Mouse (Mus musculus) CH12.LX (cell line): ENCODE results near the gene Pef1. TPM values are rescaled to one million over a fixed set of nuclear protein-coding genes. Genes with fewer than 3 reads are reported as not detected.

Experiments
- DNase-seq: peaks from one replicate; pipeline ENCODE4 v3.0.0-alpha.2; 2013; ENCODE audit errors: extremely low read depth
- H3K27ac ChIP-seq: 2 replicates; pipeline ENCODE4 v1.5.1; 2012; ENCODE audit warnings: low read depth, mild to moderate bottlenecking, control low read depth, moderate library complexity; ENCODE audit not compliant: insufficient read depth
- H3K27me3 ChIP-seq: replicated peaks from 2 replicates; pipeline ENCODE3; 2012; ENCODE audit warnings: inconsistent platforms
- H3K36me3 ChIP-seq, 2 experiments: replicated peaks in 1 of 2; 2 replicates each; pipeline versions ENCODE3 to v1.6.1; 2012; ENCODE audit warnings: inconsistent platforms in 1 of 2, low read length in 1 of 2, mild to moderate bottlenecking in 1 of 2, mixed read lengths in 1 of 2, moderate library complexity in 1 of 2; ENCODE audit not compliant: control insufficient read depth in 1 of 2, insufficient read depth in 1 of 2
- H3K4me1 ChIP-seq, 2 experiments: 2 replicates each; pipeline ENCODE4 v1.6.1; 2012; ENCODE audit warnings: inconsistent platforms in 1 of 2, moderate library complexity in 1 of 2; ENCODE audit not compliant: insufficient read depth in 2 of 2, control insufficient read depth in 1 of 2
- H3K4me2 ChIP-seq: 2 replicates; pipeline ENCODE4 v1.6.1; 2012; ENCODE audit warnings: low read depth, mild to moderate bottlenecking, control low read depth; ENCODE audit not compliant: poor library complexity, insufficient read depth, severe bottlenecking
- H3K4me3 ChIP-seq, 3 experiments: fragments of 150-350 bp in 1 of 3; sonication (generic) in 1 of 3; replicated peaks in 1 of 3; 2 replicates each; pipeline versions ENCODE3 to v1.5.1; 2011 to 2012; ENCODE audit warnings: low read depth in 2 of 3, low read length in 2 of 3, mild to moderate bottlenecking in 2 of 3, moderate library complexity in 2 of 3, control low read depth in 1 of 3, improper control_type of control experiment in 1 of 3, inconsistent platforms in 1 of 3, mixed read lengths in 1 of 3; ENCODE audit not compliant: poor library complexity in 1 of 3
- H3K79me2 ChIP-seq: replicated peaks from 2 replicates; pipeline ENCODE4 v1.6.1; 2012; ENCODE audit warnings: mild to moderate bottlenecking, moderate library complexity; ENCODE audit not compliant: control insufficient read depth, poor library complexity, insufficient read depth, severe bottlenecking; ENCODE audit errors: extremely low read depth
- H3K9ac ChIP-seq: 2 replicates; pipeline ENCODE4 v1.6.1; 2012; ENCODE audit warnings: low read depth, mild to moderate bottlenecking, control low read depth, moderate library complexity; ENCODE audit not compliant: insufficient read depth
- H3K9me3 ChIP-seq: replicated peaks from 2 replicates; pipeline ENCODE3; 2012; ENCODE audit warnings: low read length, inconsistent platforms, mixed read lengths
- CHD1 ChIP-seq: IDR thresholded peaks from 2 replicates; pipeline ENCODE4 v1.6.1; 2012; ENCODE audit warnings: low read depth, low read length, improper control_type of control experiment, inconsistent platforms
- CHD2 ChIP-seq: IDR thresholded peaks from 2 replicates; pipeline ENCODE4 v1.6.1; 2011; ENCODE audit warnings: low read length, improper control_type of control experiment
- CTCF ChIP-seq, 2 experiments: IDR thresholded peaks in 1 of 2; conservative IDR thresholded peaks in 1 of 2; 2 replicates each; pipeline ENCODE4 v1.5.1; 2011 to 2012; ENCODE audit warnings: low read depth in 2 of 2, low read length in 2 of 2, improper control_type of control experiment in 1 of 2, inconsistent platforms in 1 of 2, mild to moderate bottlenecking in 1 of 2, moderate library complexity in 1 of 2
- E2F4 ChIP-seq: IDR thresholded peaks from 2 replicates; pipeline ENCODE4 v1.6.1; 2011; ENCODE audit warnings: low read depth, low read length, improper control_type of control experiment; ENCODE audit not compliant: insufficient replicate concordance
- ELF1 ChIP-seq: IDR thresholded peaks from 2 replicates; pipeline ENCODE4 v1.6.1; 2014; ENCODE audit warnings: low read depth, mild to moderate bottlenecking, inconsistent platforms, low read length, improper control_type of control experiment
- EP300 ChIP-seq: IDR thresholded peaks from 2 replicates; pipeline ENCODE4 v1.6.1; 2011; ENCODE audit warnings: low read length, improper control_type of control experiment
- ETS1 ChIP-seq: conservative IDR thresholded peaks from 2 replicates; pipeline ENCODE4 v1.6.1; 2012; ENCODE audit warnings: low read depth, mild to moderate bottlenecking, inconsistent platforms, low read length, improper control_type of control experiment, moderate library complexity
- GABPA ChIP-seq: IDR thresholded peaks from 2 replicates; pipeline ENCODE4 v1.6.1; 2012; ENCODE audit warnings: low read depth, low read length, improper control_type of control experiment, inconsistent platforms; ENCODE audit not compliant: insufficient replicate concordance
- JUN ChIP-seq: IDR thresholded peaks from 2 replicates; pipeline ENCODE4 v1.6.1; 2011; ENCODE audit warnings: low read depth, mild to moderate bottlenecking, low read length, improper control_type of control experiment, moderate library complexity; ENCODE audit not compliant: insufficient read depth
- JUND ChIP-seq: conservative IDR thresholded peaks from 2 replicates; pipeline ENCODE4 v1.6.1; 2011; ENCODE audit warnings: low read depth, low read length, improper control_type of control experiment
- KAT2A ChIP-seq: IDR thresholded peaks from 2 replicates; pipeline ENCODE4 v1.6.1; 2012; ENCODE audit warnings: low read length, improper control_type of control experiment, inconsistent platforms; ENCODE audit not compliant: insufficient replicate concordance
- MAFK ChIP-seq: IDR thresholded peaks from 2 replicates; pipeline ENCODE4 v1.6.1; 2011; ENCODE audit warnings: low read length, improper control_type of control experiment; ENCODE audit not compliant: insufficient replicate concordance
- MAX ChIP-seq: IDR thresholded peaks from 2 replicates; pipeline ENCODE4 v1.6.1; 2011; ENCODE audit warnings: low read length, improper control_type of control experiment
- MAZ ChIP-seq: IDR thresholded peaks from 2 replicates; pipeline ENCODE4 v1.6.1; 2012; ENCODE audit warnings: low read depth, mild to moderate bottlenecking, inconsistent platforms, low read length, improper control_type of control experiment, moderate library complexity
- MXI1 ChIP-seq: IDR thresholded peaks from 2 replicates; pipeline ENCODE4 v1.6.1; 2011; ENCODE audit warnings: mild to moderate bottlenecking, low read depth, low read length, improper control_type of control experiment
- MYC ChIP-seq: IDR thresholded peaks from 2 replicates; pipeline ENCODE4 v1.6.1; 2011; ENCODE audit warnings: low read depth, mild to moderate bottlenecking, improper control_type of control experiment, low read length
- NELFE ChIP-seq: IDR thresholded peaks from 2 replicates; pipeline ENCODE4 v1.6.1; 2011; ENCODE audit warnings: low read depth, low read length, improper control_type of control experiment
- PAX5 ChIP-seq: IDR thresholded peaks from 2 replicates; pipeline ENCODE4 v1.6.1; 2012; ENCODE audit warnings: low read length, inconsistent platforms, mixed read lengths
- POLR2AphosphoS2 ChIP-seq: IDR thresholded peaks from 2 replicates; pipeline ENCODE4 v1.6.1; 2011; ENCODE audit warnings: low read depth, low read length, improper control_type of control experiment
- SMC3 ChIP-seq: IDR thresholded peaks from 2 replicates; pipeline ENCODE4 v1.6.1; 2011; ENCODE audit warnings: low read depth, low read length, improper control_type of control experiment
- TCF12 ChIP-seq: IDR thresholded peaks from 2 replicates; pipeline ENCODE4 v1.6.1; 2014; ENCODE audit warnings: low read depth, mild to moderate bottlenecking, inconsistent platforms, low read length, improper control_type of control experiment
- UBTF ChIP-seq: IDR thresholded peaks from 2 replicates; pipeline ENCODE4 v1.6.1; 2012; ENCODE audit warnings: low read depth, mild to moderate bottlenecking, inconsistent platforms, low read length, improper control_type of control experiment, moderate library complexity
- USF2 ChIP-seq: conservative IDR thresholded peaks from 2 replicates; pipeline ENCODE4 v1.6.1; 2011; ENCODE audit warnings: low read depth, low read length, improper control_type of control experiment
- ZC3H11A ChIP-seq: IDR thresholded peaks from 2 replicates; pipeline ENCODE4 v1.6.1; 2012; ENCODE audit warnings: low read depth, mild to moderate bottlenecking, inconsistent platforms, low read length, improper control_type of control experiment
- ZKSCAN1 ChIP-seq: IDR thresholded peaks from 2 replicates; pipeline ENCODE4 v1.6.1; 2012; ENCODE audit warnings: low read depth, inconsistent platforms, low read length, improper control_type of control experiment, borderline replicate concordance
- ZMIZ1 ChIP-seq: IDR thresholded peaks from 2 replicates; pipeline ENCODE4 v1.6.1; 2012; ENCODE audit warnings: low read depth, mild to moderate bottlenecking, inconsistent platforms, low read length, improper control_type of control experiment
- ZNF384 ChIP-seq: IDR thresholded peaks from 2 replicates; pipeline ENCODE4 v1.6.1; 2012; ENCODE audit warnings: low read depth, low read length, improper control_type of control experiment, inconsistent platforms
- dilution Hi-C: fragments of 300-500 bp; cut with MboI; formaldehyde crosslinking; loops from 2 replicates; pipeline ENCODE4 v1.14.3; 2020; ENCODE audit warnings: low sequenced_read_pairs; ENCODE audit not compliant: extremely low pct_unique_long_range_greater_than_20kb, extremely low pct_ligation_motif_present
- in situ Hi-C: fragments of 300-500 bp; cut with MboI; formaldehyde crosslinking; loops from 3 replicates; pipeline ENCODE4 v1.14.3; 2019; ENCODE audit warnings: low sequenced_read_pairs, low pct_ligation_motif_present, low pct_unique_long_range_greater_than_20kb, mixed read lengths
- polyA plus RNA-seq: library from polyadenylated mRNA; unstranded; fragments of >175 nt; gene quantifications from 2 replicates; pipeline ENCODE4 v1.2.1, GENCODE M21; 2012; ENCODE audit warnings: low read depth; ENCODE audit not compliant: insufficient read length
- total RNA-seq, 2 experiments: library from RNA; depleted of rRNA; stranded (reverse); fragments of 300-350 nt in 1 of 2; fragments of >200 nt in 1 of 2; gene quantifications; 2 replicates each; pipeline ENCODE4 v1.2.3; 2012 to 2014

Gene Pef1
- total and polyA plus RNA-seq, 3 experiments: 26.2 to 38.6 (median 32.5) TPM

GRCm38 (mm10) chr4:130123020-130123419, 20.7 kb downstream of the Pef1 start:
- Histone ChIP-seq H3K4me2 (no peak overlapping the region), H3K4me1 (no peaks in the 10 kb centered on the region), H3K4me3 (no peak overlapping the region), H3K9ac (no peak overlapping the region), H3K36me3 (peaks cover 59 to 76% of the 10 kb centered on the region in 2 experiments), H3K9me3 (no peaks in the 10 kb centered on the region), H3K79me2 (no peaks in the 10 kb centered on the region), H3K27me3 (no peaks in the 10 kb centered on the region), H3K27ac (no peak overlapping the region)
- dilution Hi-C loops: no loop called here
- DNase-seq: no peak
- in situ Hi-C loops: no loop called here
- no peak for TF ChIP-seq ELF1
- TF ChIP-seq MAZ: no peak
- TF ChIP-seq USF2: no peak
- no peak for TF ChIP-seq EP300
- TF ChIP-seq SMC3: no peak
- no peak for TF ChIP-seq ETS1
- no peak for TF ChIP-seq MXI1
- no peak for TF ChIP-seq CHD2
- no peak for TF ChIP-seq JUN
- TF ChIP-seq MAFK: no peak

GRCm38 (mm10) chr4:130124110-130124509, 21.8 kb downstream of the Pef1 start:
- no peak for DNase-seq

More at GRCm38 (mm10) chr4:130124110-130124509, 21.8 kb downstream of the Pef1 start:
- Histone ChIP-seq H3K36me3 (peaks cover 59 to 81% of the 10 kb centered on the region in 2 experiments), H3K27me3 (no peaks in the 10 kb centered on the region), H3K79me2 (no peaks in the 10 kb centered on the region), H3K4me3 (no peak overlapping the region), H3K9me3 (no peaks in the 10 kb centered on the region), H3K9ac (no peak overlapping the region), H3K4me2 (no peak overlapping the region), H3K27ac (no peak overlapping the region), H3K4me1 (no peaks in the 10 kb centered on the region)
- no peak for TF ChIP-seq ZKSCAN1
- no peak for TF ChIP-seq CHD1
- TF ChIP-seq KAT2A: no peak
- TF ChIP-seq PAX5: no peak
- TF ChIP-seq ZNF384: no peak
- TF ChIP-seq NELFE: no peak
- TF ChIP-seq POLR2AphosphoS2: no peak
- TF ChIP-seq CHD2: no peak
- no peak for TF ChIP-seq ZC3H11A
- no peak for TF ChIP-seq E2F4
- TF ChIP-seq UBTF: no peak
- TF ChIP-seq ZMIZ1: no peak
- no peak for TF ChIP-seq JUND
- no peak for TF ChIP-seq GABPA
- no peak for TF ChIP-seq TCF12
- TF ChIP-seq CTCF (conservative IDR thresholded peaks at IDR 0.05 in 1 of 2, IDR thresholded peaks at IDR 0.05 in 1 of 2; ENCODE audit: low read depth in 2 of 2, low read length in 2 of 2): no peak
- TF ChIP-seq MAX: no peak
- TF ChIP-seq MYC: no peak
- in situ Hi-C loops: no loop called here
- dilution Hi-C loops: no loop called here
